Mouse (Mus musculus) embryo, embryonic 11 days (tissue): Measurements from ENCODE around the gene Gm20897.
"Not testable (repeated sequence)": the region's sequence is repeated elsewhere in the genome, so short reads cannot be mapped to it uniquely, and the experiment has no call there.

ENCODE experiments used
- DNase-seq: peaks from one replicate; pipeline ENCODE4 v3.0.0-alpha.2; 2015

Gm20897 gene

DNA sequence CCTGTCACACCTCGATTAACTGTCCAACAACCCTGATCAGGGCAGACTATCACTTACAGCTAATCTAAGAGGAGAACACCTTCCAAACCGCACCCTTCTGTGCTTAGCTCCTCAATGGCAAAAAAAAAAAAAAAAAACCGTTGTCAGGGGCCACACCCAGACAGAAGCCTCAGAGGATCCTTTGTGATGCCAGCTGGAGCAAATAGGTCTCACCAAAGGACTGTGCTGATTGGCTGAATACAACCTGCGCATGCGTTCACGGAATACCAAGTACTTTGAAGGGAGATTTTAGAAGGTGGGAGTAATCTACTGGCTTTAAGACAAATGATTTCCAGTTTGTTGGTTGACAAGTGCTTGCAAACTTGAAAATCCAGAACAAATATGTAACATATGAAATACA lies at the start of gene Gm20897:
Gene Gm20897 (minus strand): TSS at position 101 of the 400 bp plus-strand sequence.
- DNase-seq = not testable (repeated sequence)
